Mouse (Mus musculus): Measurements from ENCODE around the gene Gm27021.
A peak's percentile ranks its signal among the peaks of the same experiment; 100 is the strongest.

Gene Gm27021

DNA sequence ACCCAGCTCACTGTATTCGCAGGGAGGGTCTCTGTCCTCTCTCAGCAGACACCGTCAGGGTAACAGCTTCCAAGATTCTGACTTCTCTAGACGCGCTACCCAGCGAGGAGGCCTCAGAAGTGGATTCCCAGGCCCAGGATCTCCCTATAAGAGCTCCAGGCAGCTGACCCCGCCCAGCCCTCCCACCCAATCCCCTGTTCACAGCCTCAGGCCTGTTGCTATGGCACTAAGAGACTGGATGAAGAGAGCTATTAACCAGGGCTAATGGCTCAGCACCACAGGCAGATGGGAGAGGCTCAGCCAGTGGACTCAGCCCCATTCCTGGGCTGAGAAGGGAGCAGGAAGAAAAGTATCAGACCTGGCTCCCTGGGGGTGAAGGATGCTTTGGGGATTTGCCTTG lies 65.2 kb downstream of the Gm27021 start:
- peak; percentile 55 for DNase-seq (ENCODE audit: low read depth, low spot score)

DNA sequence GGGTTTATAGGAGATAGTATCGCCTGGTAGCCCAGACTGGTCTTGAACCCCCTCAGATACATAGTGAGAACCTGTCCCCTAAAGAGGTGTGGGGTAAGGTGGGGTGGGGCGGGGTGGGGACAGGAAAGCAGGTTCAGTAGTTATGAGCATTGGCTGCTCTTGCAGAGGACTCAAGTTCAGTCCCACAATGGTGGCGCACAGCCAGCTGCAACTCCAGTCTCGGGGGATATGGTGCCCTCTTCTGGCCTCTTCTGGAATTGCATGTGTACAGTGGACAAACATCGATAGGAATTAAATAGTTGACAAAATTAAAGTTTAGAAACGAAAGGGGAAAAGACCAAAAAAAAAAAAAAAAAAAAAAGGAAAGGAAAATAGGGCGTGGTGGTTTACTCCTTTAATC lies 68.4 kb downstream of the Gm27021 start:
- DNase-seq (ENCODE audit: low read depth, low spot score), result peak; percentile 56

DNA sequence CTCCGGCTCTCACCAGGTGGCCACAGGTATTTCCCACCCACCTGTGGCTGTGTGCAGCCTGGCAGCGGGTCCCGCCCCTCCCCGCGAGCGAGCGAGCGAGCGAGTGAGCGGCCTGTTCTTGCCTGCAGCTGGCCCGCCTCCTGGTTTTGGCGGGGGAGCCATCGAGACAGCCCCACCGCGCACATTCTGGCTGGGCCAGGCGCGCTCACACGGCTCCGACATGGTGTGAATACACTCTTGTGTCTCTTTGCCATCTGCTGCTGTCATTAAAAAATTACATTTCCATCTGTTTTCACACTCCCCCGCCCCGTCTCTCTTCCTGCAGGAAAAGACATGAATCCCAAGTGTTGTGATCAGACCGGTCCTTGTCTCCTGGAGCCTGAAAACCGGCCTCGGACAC lies 69.3 kb downstream of the Gm27021 start:
- DNase-seq (ENCODE audit: low read depth, low spot score), result no peak

DNA sequence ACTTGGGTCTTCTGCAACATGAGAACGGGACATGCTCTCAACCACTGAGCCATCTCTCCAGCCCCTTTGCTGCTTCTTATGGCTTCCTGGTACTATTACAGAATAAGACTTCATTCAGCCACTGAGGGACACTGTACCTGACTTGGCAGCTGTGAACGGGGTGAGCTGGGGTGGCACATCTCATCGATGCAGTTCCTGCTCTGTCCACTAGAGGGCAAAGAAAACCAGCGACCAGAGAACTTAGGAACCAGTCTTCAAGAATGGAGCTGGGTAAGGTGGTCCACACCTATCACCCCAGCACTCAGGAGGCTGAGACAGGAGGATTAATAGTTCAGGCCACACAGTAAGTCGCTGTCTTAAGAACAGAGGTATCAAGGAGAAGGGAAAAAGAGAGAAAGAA lies 71.9 kb downstream of the Gm27021 start:
- peak; percentile 80 for DNase-seq (ENCODE audit: low read depth, low spot score)

DNA sequence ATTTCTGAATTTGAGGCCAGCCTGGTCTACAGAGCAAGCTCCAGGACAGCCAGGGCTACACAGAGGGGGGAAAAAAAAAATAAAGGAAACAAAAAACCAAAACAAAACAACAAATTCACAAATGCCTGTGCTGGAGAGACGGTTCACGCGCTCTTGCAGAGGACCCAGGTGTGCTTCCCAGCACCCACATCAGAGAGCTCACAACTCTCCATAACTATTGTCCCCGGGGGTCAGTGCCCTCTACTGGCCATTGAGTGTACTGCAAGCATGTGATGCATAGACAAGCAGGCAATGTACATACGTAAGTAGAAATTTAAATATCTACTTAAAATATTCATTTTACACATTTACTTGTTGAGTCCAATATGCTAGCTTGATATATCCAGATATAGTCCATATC lies 73.3 kb downstream of the Gm27021 start:
- DNase-seq (ENCODE audit: low read depth, low spot score), result no peak

DNA sequence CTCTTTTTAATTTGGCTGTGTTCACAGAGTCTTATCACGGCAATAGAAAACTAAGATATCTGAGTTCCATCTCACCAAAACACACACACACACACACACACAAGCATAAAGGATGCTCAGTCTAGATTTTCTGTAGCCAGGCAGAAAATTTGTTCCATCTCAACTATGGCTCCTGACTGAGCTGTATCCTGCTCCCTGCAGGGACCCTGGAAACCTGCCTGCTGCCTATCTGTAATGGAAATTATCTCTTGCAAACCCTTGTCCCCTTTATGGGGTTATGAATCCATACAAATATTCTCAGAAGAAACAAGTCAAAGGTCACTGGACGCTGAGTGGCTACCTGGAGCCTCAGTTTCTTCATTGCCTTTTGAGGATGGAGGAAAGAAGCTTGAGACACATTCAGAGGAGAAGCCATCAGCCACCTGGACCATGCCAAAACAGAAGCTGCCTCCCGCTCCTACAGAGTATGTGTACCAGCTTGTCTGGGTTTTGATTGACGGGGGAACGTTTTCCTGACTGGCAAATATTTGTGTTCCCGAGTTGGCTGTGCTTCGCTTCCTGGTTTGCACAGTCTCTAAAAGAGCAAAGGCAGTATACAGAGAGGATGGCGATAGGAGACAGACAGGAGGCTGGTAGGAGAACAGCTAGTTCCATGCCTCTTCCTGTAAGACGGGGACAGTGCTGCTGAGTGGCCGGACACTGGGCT lies 76.1 kb downstream of the Gm27021 start:
- no peak for DNase-seq (ENCODE audit: low read depth, low spot score)

DNA sequence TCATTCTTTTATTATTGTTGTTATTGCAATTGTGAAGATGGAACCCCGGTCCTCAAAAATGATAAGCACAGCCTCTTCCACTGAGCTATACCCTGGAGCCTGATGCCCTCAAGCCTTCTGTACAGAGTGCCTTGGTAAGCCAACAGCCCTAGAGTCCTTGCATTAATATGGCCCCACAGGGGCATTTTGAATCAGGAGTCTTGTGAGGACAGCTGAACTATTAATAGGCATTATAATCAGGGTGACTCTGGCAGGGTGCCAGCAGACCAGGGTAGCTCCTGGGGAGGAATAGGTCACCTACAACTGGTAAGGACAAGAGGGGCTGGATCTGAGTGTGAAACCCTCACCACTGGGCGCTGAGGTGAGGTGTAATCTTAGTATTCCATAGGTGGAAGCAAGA lies 78.0 kb downstream of the Gm27021 start:
- no peak for DNase-seq (ENCODE audit: low read depth, low spot score)

DNA sequence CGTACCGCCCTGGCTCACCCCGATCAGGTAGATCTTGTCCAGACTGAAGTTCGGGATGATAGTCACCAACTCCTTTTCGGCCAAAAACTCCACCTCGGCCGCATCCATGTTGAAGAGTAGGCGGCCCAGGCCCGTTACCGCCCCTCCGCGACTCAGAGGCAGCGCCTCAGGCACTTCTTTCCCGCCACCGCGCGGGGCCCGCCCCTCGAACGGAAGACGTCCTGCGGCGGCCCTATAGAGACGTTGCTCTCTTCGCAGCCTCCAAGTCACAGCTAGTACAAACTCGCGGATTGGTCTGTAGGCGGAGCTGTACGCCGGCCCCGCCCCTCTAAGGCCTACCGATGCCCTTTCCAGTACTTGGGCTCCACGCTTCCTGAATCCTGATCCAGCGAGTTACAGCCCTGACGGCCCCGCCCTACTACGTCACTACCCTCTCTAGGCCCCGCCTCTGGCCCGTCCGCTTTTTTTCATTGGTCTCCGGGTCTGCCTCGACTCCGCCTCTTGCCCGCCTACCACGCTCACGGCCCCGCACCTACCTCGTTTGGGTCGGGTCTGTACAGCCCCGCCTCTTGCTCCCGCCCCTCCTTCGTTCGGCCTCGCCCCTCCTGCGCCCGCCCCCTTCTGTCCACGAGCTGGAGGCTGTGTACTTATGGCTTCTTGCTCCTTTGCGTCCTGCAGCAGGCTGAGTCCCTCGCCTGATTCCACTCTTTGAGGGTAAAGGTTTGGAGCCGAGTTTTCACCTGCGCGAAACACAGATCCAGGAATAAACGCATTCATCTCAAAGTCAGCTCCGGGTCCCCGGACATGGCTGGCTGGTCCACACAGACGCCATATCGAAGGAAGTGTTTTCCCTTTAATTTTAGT lies 78.7 kb downstream of the Gm27021 start, which contains the start of gene Gins2:
Gene Gins2, minus strand, starts transcription at position 397 of the 864 bp plus-strand sequence.
- DNase-seq (ENCODE audit: low read depth, low spot score), result peak; percentile 99

DNA sequence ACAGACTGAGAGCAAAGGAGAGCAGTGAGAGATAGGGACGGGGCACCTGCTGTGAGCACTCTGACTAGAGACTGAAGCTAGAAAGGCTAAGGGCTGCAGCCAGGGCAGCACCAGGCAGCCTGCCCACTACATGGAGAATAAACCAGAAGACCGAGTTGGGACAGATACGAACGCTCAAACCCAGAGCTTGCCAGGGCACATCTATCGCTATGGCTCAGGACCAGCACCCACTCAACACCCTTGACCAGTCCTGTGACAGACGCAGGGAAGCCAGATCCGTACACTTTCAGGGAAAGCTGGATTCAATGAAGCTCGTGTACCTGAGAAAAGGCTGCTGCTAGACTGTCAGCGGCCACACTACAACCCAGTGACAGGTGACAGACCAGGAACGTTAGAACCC lies 82.4 kb downstream of the Gm27021 start:
- no peak for DNase-seq (ENCODE audit: low read depth, low spot score)

DNA sequence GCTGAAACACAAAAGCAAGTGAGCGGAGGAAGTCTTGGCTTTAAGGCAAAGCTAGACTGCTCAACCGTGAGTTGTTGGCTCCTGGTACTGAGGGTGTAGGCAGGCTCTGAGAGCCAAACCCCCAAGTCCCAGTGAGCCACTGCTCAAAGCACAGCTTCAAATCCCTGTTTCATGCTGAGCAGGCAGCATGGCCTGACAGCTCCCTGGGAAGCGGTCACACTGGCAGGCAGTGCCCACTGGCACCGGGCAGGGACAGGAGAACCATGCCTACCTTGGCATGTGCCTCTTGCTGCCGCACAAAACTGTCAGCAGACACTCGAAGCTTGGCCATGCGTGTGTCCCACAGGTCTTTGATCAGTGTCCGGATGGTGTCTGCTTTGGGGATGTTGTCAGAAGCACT lies 86.1 kb downstream of the Gm27021 start:
- DNase-seq (ENCODE audit: low read depth, low spot score), result no peak

DNA sequence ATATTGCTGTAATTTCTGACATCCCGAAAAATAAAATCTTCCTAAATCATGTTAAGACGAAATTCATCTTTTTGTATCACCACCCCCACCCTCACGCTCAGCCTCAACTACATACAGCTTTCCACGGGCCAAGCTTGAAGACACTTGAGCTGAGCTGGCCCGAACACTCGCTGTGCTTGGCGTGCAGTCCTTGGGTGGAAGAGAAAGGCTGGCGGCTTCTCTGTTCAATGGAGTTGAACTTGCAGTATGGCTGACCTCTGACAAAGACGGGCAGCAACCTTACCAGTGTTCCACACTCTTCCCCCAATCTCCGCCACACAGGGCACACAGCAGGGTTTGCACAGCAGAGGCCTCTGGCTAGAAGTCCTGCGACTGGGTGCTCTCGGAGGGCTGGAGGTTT lies 86.5 kb downstream of the Gm27021 start:
- no peak for DNase-seq (ENCODE audit: low read depth, low spot score)

DNA sequence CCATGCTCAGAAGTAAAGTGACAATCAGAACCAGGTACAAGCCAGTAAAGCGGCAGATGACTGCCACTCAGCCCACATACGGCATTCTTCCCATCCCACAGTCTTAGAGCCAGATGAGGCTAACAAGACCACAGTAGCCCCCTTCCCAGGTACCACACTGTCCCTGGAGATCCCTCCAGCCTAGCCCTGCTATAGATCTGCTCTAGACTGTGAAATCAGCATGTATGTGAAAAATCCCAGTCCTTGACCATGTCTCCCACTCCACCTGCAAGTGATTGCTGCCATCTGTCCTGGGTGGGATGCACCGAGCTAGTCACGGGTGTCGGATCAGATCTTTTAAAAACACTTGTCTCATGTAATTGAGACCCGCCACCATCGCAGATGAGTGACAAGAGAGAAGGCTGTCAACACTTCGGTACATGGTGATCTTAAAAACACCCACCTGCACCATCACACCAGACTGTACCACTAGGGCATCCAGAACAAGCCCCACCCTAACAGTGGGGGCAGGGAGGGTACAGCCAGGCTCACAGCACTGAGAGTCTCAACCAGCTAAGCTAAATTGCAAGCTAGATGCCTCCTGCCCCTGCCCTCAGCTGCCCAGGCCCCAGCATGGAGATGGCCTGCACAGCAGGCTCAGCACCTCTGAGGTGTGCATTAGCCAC lies 87.4 kb downstream of the Gm27021 start:
- DNase-seq (ENCODE audit: low read depth, low spot score), result no peak

DNA sequence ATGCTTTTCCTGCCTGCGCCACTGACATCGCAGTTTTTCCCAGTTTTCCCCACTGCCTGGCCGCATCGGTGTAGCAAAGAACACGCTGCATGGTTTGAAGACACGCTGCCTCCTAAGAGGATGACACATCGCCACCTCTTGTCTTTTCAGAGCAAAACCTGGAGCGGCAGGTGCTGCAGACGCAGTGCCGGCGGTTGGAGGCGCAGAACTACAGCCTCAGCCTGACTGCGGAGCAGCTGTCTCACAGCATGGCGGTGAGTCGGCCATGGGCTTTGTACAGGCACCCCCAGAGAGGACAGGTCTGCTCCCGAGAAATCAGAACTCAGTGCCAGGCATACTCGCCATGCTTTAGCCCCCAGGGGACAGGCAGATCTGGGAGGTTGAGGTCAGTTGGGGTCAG lies 90.1 kb downstream of the Gm27021 start:
- DNase-seq (ENCODE audit: low read depth, low spot score), result no peak

DNA sequence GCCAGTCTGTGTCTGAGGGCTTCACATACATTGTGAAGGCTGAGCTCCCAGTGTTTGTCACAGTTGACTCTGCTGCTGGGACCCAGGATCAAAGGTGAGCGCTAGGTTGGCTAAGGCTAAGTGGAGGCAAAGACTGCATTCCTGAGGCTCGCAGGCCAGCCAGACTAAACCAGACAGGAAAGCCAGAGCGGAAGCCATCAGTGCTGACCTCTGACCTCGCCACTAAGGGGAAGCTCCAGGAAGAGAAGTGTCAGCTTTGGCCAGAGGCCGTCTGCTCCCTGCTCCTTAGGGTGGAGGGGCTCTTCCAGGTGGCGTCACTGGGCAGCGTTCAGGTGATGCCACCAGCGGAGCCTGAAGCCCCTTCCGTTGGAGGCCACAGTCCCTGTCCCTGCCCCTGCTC lies 92.1 kb downstream of the Gm27021 start:
- DNase-seq (ENCODE audit: low read depth, low spot score), result no peak

DNA sequence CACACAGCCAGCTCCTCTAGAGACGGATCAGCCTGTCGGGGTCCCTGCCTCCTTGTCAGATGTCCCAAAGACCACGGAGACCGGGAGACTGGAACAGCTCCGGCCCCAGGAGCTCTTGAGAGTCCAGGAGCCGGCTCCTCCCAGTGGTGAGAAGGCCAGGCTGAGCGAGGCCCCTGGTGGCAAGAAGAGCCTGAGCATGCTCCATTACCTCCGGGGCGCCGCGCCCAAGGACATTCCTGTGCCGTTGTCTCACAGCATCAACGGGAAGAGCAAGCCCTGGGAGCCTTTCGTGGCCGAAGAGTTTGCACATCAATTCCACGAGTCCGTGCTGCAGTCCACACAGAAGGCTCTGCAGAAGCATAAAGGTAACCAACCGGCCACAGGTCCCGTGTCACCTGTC lies 92.9 kb downstream of the Gm27021 start:
- DNase-seq (ENCODE audit: low read depth, low spot score), result no peak

DNA sequence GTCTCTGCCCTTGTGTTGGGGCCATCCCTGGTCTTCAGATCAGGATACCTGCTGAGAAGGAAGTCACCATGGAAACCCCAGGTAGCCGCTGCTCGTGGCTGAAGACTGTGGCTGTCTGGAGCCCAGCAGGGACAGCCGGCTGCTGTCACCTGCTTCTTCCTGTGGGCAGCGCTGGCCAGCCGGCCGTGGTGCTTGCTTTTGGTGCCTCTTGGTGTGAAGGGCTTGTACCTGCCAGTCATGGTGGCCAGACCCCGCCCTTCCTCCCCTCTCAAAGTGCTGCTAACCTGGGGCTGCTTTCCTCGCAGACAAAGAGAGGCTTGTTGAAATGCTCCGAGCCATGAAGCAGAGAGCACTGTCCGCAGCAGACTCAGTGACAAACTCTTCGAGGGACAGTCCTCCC lies 94.0 kb downstream of the Gm27021 start:
- no peak for DNase-seq (ENCODE audit: low read depth, low spot score)

DNA sequence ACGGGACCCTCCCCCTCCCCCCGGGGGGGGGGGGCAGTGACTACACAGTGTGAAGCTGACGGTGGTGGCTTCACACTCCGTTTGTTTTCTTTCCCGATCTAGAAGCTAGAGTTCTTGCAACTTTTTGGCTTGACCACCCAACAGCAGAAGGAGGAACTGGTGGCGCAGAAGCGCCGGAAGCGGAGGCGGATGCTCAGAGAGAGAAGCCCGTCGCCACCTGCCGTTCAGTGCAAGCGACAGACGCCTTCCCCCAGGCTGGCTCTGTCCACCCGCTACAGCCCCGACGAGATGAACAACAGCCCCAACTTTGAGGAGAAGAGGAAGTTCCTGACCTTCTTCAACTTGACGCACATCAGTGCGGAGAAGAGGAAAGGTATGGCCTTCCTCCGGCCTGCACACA lies 95.3 kb downstream of the Gm27021 start:
- DNase-seq (ENCODE audit: low read depth, low spot score), result no peak

DNA sequence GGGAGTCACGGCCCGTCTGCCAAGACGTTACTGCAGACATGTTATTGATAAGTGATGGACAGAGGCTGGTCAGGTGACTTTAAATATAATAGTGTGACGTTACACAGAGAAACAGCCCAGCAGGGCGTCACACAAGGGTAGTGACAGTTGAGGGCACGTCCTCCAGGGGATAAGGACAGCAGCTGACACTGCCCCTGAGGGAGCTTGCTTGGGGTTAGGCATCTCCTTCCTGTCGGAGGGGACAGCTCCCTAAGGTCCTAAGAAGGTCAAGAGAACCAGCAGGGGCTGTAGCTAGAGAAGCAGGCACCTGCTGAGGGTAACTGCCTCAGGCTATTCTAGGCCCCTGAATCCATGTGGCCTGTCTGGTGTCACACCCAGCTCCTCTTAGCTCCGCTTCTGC lies 96.3 kb downstream of the Gm27021 start:
- DNase-seq (ENCODE audit: low read depth, low spot score), result no peak

DNA sequence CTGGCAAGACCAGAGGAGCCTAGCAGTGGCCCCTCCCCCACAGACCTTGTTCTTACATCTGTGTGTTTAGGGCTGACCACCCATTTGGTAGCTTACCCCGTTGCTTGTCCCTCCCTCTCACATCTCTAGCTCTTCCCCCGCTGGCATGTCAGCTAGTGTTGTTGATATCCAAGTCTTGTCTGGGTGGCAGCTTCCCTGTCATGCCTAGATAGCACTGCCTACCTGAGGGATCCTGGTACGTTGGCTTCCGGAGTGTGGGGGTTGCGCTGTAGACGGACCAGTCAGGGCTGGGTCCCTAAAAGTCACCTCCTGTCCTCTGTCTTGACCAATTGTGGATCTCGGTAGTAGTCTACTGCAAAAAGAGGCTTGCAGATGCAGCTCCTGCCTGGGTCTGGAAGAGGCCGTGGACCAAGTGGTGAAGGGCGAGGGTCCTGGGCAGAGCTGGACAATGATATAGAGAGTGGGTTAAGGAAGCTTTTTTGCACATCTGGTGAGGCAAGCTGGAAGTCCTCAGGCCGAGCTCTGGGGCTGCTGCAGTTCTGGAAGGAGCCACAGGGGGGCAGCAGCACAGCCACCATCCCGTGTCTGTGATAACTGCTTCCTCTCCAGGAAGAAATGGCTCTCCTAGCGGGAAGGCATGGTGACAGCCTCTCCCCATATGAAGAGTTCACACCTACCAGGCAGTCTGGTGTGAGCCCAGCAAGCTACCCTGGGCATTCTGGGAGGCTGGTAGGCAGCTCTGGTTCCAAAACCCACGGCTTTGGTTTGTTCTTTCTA lies 97.8 kb downstream of the Gm27021 start:
- DNase-seq (ENCODE audit: low read depth, low spot score), result peak; percentile 70

DNA sequence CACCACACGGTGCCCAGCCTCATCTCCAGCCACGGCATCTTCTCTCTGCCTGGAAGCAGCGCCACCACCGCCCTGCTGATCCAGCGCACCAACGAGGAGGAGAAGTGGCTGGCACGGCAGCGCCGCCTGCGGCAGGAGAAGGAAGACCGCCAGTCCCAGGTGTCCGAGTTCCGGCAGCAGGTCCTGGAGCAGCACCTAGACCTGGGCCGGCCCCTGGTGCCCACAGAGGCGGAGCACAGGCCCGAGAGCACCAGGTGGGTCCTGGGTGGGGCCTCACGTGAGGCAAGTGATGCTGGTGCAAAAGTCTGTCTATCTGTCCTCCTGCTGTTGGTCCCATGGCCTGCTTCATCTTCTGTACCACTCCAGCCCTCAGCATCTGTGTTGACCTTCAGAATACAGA lies 98.8 kb downstream of the Gm27021 start:
- DNase-seq (ENCODE audit: low read depth, low spot score), result no peak

DNA sequence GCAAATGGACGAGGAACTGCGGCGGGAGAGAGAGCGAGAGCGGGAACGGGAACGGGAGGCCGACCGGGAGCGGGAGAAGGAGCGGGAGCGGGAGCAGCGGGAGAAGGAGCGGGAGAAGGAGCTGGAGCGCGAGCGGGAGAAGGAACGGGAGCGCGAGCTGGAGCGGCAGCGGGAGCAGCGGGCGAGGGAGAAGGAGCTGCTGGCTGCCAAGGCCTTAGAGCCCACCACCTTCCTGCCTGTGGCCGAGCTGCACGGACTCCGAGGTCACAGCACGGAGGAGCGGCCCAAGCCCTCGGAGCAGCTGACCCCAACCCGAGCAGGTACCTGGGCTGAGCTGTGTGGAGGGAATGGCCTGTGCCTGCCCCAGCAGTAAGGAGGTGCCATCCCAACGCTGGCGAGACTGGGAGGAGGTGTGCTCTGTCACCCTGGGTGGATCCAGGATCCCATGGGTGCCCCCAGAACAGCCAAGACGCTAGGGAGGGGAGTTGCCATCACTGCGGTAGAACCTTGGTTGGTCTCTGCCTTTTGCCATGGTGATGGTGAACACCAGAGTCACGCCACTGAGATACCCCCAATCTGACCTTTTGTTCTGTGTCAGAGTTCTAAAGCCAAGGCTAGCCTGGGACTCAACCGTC lies 99.6 kb downstream of the Gm27021 start:
- DNase-seq (ENCODE audit: low read depth, low spot score), result no peak
